Mouse (Mus musculus) midbrain, embryonic 11.5 days (tissue): ENCODE measurements around the gene Abcg8. TPM values are rescaled to one million over a fixed set of nuclear protein-coding genes. Genes with fewer than 3 reads are reported as not detected.

ENCODE experiments used
- ATAC-seq: fragments of 200-750 bp; cut with Nextera tagmentation; 2 replicates; pipeline ENCODE4 v1.8.0; 2017; ENCODE audit warnings: moderate TSS enrichment, moderate library complexity; ENCODE audit not compliant: low FRiP score
- DNase-seq: peaks from one replicate; pipeline ENCODE4 v3.0.0; 2015; ENCODE audit warnings: low spot score; ENCODE audit errors: missing footprints
- H3K27ac ChIP-seq: fragments of 300-500 bp; sonication (generic); 2 replicates; pipeline ENCODE4 v1.5.1; 2014; ENCODE audit warnings: low read depth, low read length
- H3K27me3 ChIP-seq: fragments of 300-500 bp; sonication (generic); 2 replicates; pipeline ENCODE4 v1.6.1; 2014; ENCODE audit warnings: mild to moderate bottlenecking, low read length, moderate library complexity, mixed read lengths; ENCODE audit not compliant: control insufficient read depth, insufficient read depth
- H3K36me3 ChIP-seq: fragments of 300-500 bp; sonication (generic); 2 replicates; pipeline ENCODE4 v1.6.1; 2014; ENCODE audit warnings: mild to moderate bottlenecking, low read length, moderate library complexity, mixed read lengths; ENCODE audit not compliant: control insufficient read depth, insufficient read depth
- H3K4me1 ChIP-seq: fragments of 300-500 bp; sonication (generic); 2 replicates; pipeline ENCODE4 v1.6.1; 2014; ENCODE audit warnings: low read length; ENCODE audit not compliant: control insufficient read depth, insufficient read depth
- H3K4me2 ChIP-seq: fragments of 300-500 bp; sonication (generic); 2 replicates; pipeline ENCODE4 v1.6.1; 2014; ENCODE audit warnings: mild to moderate bottlenecking, moderate library complexity
- H3K4me3 ChIP-seq: fragments of 300-500 bp; sonication (generic); 2 replicates; pipeline ENCODE4 v1.5.1; 2014; ENCODE audit warnings: low read depth, low read length
- H3K9ac ChIP-seq: fragments of 300-500 bp; sonication (generic); 2 replicates; pipeline ENCODE4 v1.6.1; 2014; ENCODE audit warnings: low read length
- H3K9me3 ChIP-seq: fragments of 300-500 bp; sonication (generic); 2 replicates; pipeline ENCODE4 v1.6.1; 2016; ENCODE audit warnings: low read length; ENCODE audit not compliant: control insufficient read depth
- WGBS: fragments of 180-500 bp; shearing (Covaris S2); extraction: QIAGEN DNeasy Blood & Tissue Kit; methylation state at CpG from one replicate; pipeline ENCODE4 v1.1.7; 2014; 5-methylcytosine and 5-hydroxymethylcytosine counted together
- polyA plus RNA-seq: library from polyadenylated mRNA; unstranded; fragments of >200 nt; fragmentation: Nextera tagmentation; extraction: Ambion mirVana; gene quantifications from 2 replicates; pipeline ENCODE4 v1.2.1, GENCODE M21; 2014

The Abcg8 gene
- polyA plus RNA-seq, 1 experiment from 2014 or later, result not detected

DNA sequence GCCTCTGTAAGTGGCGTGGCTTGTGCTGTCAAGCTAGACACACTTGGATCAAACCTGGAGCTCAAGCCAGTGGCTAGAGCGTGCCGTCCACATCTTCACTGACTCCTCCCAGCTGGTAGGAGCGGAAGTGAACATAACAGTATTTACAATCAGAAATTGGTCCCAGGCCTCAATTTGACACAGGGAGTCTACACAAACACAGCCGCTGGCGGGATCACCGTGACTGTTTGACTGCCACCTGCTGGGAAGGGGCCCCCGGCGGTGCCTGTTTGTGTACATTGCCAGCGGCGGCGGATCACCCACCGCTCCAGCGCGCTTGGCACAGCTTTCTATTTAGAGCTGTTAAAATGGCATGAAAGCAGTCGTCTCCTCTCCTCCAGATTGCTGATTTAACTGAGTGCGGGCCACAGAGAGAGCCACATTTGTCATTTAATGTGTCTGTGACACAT is 33.3 kb downstream of the Abcg8 start:
- Histone ChIP-seq H3K4me2 (no peak overlapping the region), H3K9me3 (no peaks in the 10 kb centered on the region), H3K9ac (no peak overlapping the region), H3K4me3 (no peak overlapping the region), H3K27me3 (no peaks in the 10 kb centered on the region), H3K27ac (no peak overlapping the region), H3K4me1 (peaks cover 4% of the 10 kb centered on the region), H3K36me3 (peaks cover 7% of the 10 kb centered on the region)
- 63% methylated on average over 17 of the region's 17 CpGs for WGBS
- ATAC-seq (no peak), DNase-seq (peak; percentile 86)

DNA sequence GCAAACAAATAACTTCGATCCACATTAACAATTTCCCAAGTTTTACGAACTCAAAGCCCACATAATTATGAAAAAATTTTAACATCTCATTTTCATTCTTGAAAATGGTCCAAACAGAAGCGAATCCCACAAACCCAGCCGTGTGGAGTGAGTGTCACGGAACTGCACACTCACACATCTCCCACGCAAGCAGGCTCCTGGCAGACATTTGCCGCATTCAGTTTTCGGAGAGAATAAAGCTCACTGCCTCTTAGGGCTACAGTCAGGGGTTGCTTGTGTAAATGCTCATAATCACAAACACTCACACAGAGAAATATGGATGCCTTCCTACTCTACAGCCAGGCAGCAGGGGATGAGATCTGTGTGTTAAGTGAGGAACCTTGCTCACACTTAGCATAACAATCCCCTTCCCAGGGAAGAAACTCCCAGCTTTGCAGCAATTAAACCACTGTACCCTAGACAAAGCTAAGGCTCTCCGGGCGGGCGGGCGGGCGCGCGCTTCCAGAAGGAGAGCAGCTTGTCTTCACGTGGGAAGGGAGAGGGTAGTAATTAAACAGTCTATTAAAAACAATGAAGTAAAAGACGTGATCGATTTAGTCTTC is 37.6 kb downstream of the Abcg8 start:
- H3K9me3 ChIP-seq, result no peaks in the 10 kb centered on the region
- H3K27me3 ChIP-seq, result no peaks in the 10 kb centered on the region
- 69% methylated on average over 18 of the region's 18 CpGs for WGBS
- peaks cover 4% of the 10 kb centered on the region for H3K4me1 ChIP-seq
- no peak for ATAC-seq
- H3K36me3 ChIP-seq, result 0 out of 2 replicates have a peak, but pooled peaks cover 3% of the 10 kb centered on the region
- H3K27ac ChIP-seq, result no peak overlapping the region
- no peak overlapping the region for H3K9ac ChIP-seq
- no peak overlapping the region for H3K4me2 ChIP-seq
- H3K4me3 ChIP-seq, result no peak overlapping the region
- DNase-seq, result peak; percentile 85

DNA sequence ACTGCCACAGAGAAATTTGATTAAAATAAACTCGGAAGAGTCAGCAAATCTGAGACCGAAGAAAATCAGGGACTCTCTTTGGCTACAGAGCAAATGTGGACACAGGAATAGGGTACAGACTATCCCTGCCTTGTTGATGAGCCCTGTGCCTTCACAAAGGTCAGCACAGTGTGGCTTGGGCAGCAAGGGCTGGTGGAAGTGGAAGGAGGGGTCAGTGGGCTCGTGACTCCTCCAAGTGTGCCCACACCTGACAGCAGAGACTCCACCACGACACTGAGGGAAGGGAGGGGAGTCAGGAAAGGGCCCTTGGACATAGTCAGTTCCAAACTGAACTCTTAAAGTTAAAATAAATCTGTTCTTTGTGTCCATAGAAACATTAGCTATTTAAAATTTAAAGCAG is 38.8 kb downstream of the Abcg8 start:
- Histone ChIP-seq H3K9me3 (no peaks in the 10 kb centered on the region), H3K27me3 (no peaks in the 10 kb centered on the region), H3K4me1 (peaks cover 2% of the 10 kb centered on the region; the same call in 1 of the 2 replicates), H3K9ac (no peak overlapping the region), H3K27ac (no peak overlapping the region), H3K4me3 (no peak overlapping the region), H3K4me2 (no peak overlapping the region), H3K36me3 (0 out of 2 replicates have a peak, but pooled peaks cover 3% of the 10 kb centered on the region)
- 53% methylated on average over 4 of the region's 4 CpGs for WGBS
- DNase-seq (peak; percentile 60), ATAC-seq (peak; percentile 30; the same call in 1 of the 2 replicates)

DNA sequence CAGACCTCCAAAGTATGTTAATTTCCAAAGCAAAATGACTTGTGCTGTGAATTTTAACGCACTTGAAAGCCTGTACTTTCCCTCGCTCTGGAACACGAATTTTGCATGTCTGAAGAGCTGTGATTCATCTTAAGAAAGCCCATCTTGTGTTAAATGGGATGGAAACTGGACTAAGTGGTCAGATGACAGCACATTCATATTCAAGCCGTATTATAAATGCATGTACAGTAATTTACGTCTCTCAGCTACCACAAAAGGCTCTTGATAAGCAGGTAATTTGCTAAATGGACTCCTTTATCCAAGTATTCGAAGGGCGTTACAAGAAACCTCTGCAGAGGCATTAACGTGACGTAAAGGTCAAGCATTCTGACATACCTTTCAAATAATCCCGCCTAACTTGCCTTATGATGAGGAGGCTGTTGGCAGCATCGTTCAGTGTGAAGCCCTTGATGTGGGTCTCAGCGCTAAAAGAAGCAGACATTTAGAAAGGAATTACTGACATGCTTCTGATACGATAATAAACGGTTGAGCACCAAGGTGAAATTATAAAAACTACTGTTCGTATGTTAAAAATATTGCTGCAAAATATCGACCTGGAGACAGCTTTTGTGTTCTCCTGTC is 40.3 kb downstream of the Abcg8 start:
- ATAC-seq, result no peak
- Histone ChIP-seq H3K4me2 (no peak overlapping the region), H3K9ac (no peak overlapping the region)

DNA sequence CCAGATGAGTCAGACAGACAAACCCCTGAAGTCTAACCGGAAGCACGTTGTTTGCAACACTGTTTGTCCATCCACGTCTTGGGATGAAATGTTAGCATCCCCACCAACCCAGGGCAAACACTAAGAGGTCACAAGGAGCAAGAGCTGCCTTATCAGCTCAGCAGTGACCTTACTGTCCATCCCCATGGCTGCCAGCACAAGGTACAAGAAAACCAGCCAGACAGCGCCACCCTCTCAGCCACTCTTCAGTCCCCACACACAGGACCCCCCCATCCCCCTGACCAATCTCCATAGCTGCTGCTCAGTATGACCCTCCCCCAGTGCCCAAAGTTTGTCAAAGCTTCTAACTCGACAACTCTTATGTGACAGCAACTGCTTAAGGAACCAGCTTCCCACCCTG is 41.3 kb downstream of the Abcg8 start:
- WGBS, result 82% methylated on average over 5 of the region's 5 CpGs
- Histone ChIP-seq H3K27me3 (no peaks in the 10 kb centered on the region), H3K4me3 (no peak overlapping the region), H3K9ac (no peak overlapping the region), H3K27ac (no peak overlapping the region), H3K4me2 (no peak overlapping the region), H3K9me3 (no peaks in the 10 kb centered on the region), H3K36me3 (peaks cover 4% of the 10 kb centered on the region; the same call in 1 of the 2 replicates), H3K4me1 (peaks cover 2% of the 10 kb centered on the region; the same call in 1 of the 2 replicates)
- no peak for DNase-seq
- no peak for ATAC-seq

More for the DNA sequence above, 40.3 kb downstream of the Abcg8 start:
- Histone ChIP-seq H3K36me3 (0 out of 2 replicates have a peak, but pooled peaks cover 3% of the 10 kb centered on the region), H3K4me3 (no peak overlapping the region), H3K4me1 (peaks cover 2% of the 10 kb centered on the region; the same call in 1 of the 2 replicates), H3K27ac (no peak overlapping the region), H3K9me3 (no peaks in the 10 kb centered on the region), H3K27me3 (no peaks in the 10 kb centered on the region)
- peak; percentile 80 for DNase-seq
- 85% methylated on average over 16 of the region's 16 CpGs for WGBS

DNA sequence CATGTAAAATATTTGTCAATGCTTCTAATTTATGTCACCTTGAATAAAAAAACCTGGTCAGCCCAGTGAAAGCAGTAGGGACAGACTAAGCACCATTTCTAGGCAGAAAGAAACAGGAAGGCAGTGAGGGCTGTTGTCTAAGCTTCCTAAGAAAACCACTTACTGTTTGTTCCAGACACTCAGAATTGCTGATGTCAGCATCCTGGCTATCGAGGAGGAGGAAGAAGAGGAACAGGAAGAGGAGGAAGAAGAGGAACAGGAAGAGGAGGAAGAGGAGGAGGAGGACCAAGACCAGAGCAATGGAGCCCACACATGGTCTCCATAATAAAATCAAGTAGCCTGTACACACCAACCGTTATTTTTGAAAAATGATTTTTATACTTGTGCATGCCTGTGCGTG is 43.0 kb downstream of the Abcg8 start:
- DNase-seq, result no peak
- H3K36me3 ChIP-seq, result peaks cover 4% of the 10 kb centered on the region; the same call in 1 of the 2 replicates
- 91% methylated on average over 3 of the region's 3 CpGs for WGBS

DNA sequence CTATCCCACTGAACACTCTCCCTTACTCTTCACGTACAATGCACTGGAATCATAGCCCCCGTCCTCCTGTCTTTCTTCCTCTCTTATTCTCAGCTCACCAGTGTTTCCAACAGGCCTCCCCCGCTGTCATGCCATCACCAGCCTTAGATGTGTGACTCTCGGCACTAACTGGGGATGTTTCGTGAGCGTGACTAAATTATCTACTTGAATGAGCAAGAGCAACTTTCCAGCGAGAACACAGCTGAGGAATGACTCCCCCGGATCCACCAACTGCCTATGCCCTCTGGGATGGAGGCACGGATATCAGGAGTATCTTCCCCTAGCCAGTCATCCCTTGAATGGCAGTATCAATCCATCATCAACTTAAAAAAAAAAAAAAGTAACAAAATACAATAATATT is 47.9 kb downstream of the Abcg8 start:
- no peak overlapping the region for H3K9ac ChIP-seq
- no peaks in the 10 kb centered on the region for H3K27me3 ChIP-seq
- DNase-seq (no peak), ATAC-seq (no peak)
- no peak overlapping the region for H3K27ac ChIP-seq
- H3K4me1 ChIP-seq, result no peaks in the 10 kb centered on the region
- peaks cover 8% of the 10 kb centered on the region; the same call in 1 of the 2 replicates for H3K36me3 ChIP-seq
- 70% methylated on average over 9 of the region's 9 CpGs for WGBS
- H3K4me2 ChIP-seq, result no peak overlapping the region
- no peaks in the 10 kb centered on the region for H3K9me3 ChIP-seq
- no peak overlapping the region for H3K4me3 ChIP-seq

More for the DNA sequence above, 43.0 kb downstream of the Abcg8 start:
- no peak for ATAC-seq
- no peak overlapping the region for H3K4me3 ChIP-seq
- H3K9me3 ChIP-seq, result no peaks in the 10 kb centered on the region
- no peaks in the 10 kb centered on the region; the same call in 1 of the 2 replicates for H3K4me1 ChIP-seq
- H3K27ac ChIP-seq, result no peak overlapping the region
- no peak overlapping the region for H3K4me2 ChIP-seq
- H3K27me3 ChIP-seq, result no peaks in the 10 kb centered on the region
- no peak overlapping the region for H3K9ac ChIP-seq

DNA sequence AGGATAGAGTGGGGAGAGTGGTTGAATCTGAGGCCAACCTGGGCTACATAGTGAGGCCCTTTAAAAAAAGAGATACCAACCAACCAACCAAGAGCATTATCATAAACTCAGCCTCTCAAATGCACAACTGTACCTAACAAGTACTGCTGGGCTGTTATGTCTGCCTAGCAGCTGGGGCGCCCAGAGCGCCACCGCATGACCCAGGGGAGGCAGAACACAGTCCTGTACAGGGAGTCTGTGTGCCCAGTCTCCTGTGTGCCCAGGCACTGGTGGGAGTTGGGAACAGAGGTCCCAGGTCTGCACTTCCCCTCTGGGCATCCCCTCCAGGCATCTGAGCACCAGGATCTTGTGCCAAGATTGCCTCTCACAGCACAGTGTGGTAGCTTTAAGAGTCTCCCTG is 49.1 kb downstream of the Abcg8 start:
- Histone ChIP-seq H3K27me3 (no peaks in the 10 kb centered on the region), H3K4me3 (no peak overlapping the region), H3K9ac (no peak overlapping the region), H3K27ac (no peak overlapping the region), H3K9me3 (no peaks in the 10 kb centered on the region), H3K4me2 (no peak overlapping the region), H3K4me1 (no peaks in the 10 kb centered on the region), H3K36me3 (peaks cover 8% of the 10 kb centered on the region; the same call in 1 of the 2 replicates)
- WGBS, result 98% methylated on average over 3 of the region's 3 CpGs
- ATAC-seq (no peak), DNase-seq (peak; percentile 28)

DNA sequence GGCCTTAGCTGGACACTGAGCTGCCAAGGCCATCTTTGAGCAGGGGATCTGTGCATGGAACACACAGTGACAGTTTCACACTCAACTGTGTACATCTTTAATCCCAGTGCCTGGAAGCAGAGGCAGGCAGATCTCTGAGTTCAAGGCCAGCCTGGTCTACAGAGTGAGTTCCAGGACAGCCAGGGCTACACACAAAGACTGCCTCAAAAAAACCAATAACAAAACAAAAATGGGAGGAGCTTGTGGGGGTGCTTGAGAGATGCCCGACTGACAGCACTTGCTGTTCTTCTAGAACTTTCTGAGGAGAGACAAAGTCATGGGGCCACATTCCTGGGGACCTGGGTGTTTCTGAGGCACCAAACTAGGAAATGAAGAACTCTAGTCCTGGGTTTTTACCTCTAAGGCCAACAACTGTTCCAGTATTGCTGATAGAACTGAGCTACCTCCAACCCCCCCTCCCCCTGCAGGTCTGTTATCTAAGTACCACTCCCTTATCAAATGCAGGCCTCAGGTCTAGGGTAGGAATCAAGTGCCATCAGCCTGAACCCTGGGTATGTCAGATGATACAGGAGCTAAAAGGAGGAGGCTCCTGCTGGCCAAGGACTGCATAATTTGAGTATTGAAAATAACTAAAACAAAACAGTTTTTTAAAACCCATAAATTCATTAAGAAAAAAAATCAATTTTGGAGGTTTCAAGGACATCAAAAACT is 52.3 kb downstream of the Abcg8 start:
- H3K27ac ChIP-seq, result no peak overlapping the region
- ATAC-seq (no peak), DNase-seq (no peak)
- H3K9me3 ChIP-seq, result no peaks in the 10 kb centered on the region
- H3K27me3 ChIP-seq, result no peaks in the 10 kb centered on the region
- 76% methylated on average over 1 of the region's 1 CpGs for WGBS
- no peaks in the 10 kb centered on the region for H3K4me1 ChIP-seq
- peaks cover 11% of the 10 kb centered on the region; the same call in 1 of the 2 replicates for H3K36me3 ChIP-seq
- no peak overlapping the region for H3K4me3 ChIP-seq
- H3K9ac ChIP-seq, result no peak overlapping the region
- H3K4me2 ChIP-seq, result no peak overlapping the region
